Mouse (Mus musculus) erythroblast, embryonic 14.5 days (primary cell): ENCODE results near the gene Kcna7.

Source experiments
- GATA1 ChIP-seq: IDR thresholded peaks from 2 replicates; pipeline ENCODE4 v1.6.1; 2012; ENCODE audit warnings: low read length, inconsistent platforms, mixed read lengths
- TAL1 ChIP-seq: IDR thresholded peaks from 3 replicates; pipeline ENCODE4 v1.6.1; 2012; ENCODE audit warnings: low read length, inconsistent platforms, mixed read lengths

DNA sequence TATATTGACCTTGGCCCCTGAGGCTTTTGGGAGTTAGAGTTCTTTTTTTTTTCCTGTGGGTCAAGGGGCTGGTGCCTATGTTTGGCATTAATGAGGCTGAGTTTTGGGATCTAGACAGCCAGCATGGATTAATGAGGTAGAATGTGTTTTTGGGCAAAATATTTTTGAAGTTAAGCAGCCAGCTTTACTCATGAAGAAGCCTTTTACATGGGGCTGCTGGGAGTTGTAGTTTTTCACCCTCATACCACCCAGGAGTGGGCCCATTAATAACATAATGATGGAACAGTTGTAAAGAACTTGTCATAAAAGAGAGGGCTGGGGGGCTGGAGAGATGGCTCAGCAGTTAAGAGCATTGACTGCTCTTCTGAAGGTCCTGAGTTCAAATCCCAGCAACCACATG lies 41.1 kb downstream of the Kcna7 start:
- TF ChIP-seq GATA1 (no peak), TAL1 (no peak)
